Mouse (Mus musculus): ENCODE data around the gene Map3k6. TPM values are rescaled to one million over a fixed set of nuclear protein-coding genes. Genes with fewer than 3 reads are reported as not detected.

Gene Map3k6
- polyA plus RNA-seq, 1 experiment from 2014 or later, result 1.7 TPM

GRCm38 (mm10) chr4:133202254-133202653 is 38.4 kb upstream of the Map3k6 start:
- Histone ChIP-seq H3K4me1 (replicated peaks) (peaks cover 36% of the 10 kb centered on the region), H3K4me2 (no peak overlapping the region), H3K36me3 (peaks cover 2% of the 10 kb centered on the region; the same call in 1 of the 2 replicates), H3K9ac (no peak overlapping the region), H3K9me3 (replicated peaks) (no peaks in the 10 kb centered on the region), H3K4me3 (replicated peaks) (no peak overlapping the region), H3K27ac (no peak overlapping the region), H3K27me3 (no peaks in the 10 kb centered on the region; the same call in 1 of the 2 replicates)
- DNase-seq (no peak), ATAC-seq (ENCODE audit: low read depth) (no peak)
- WGBS (ENCODE audit: insufficient replicate concordance), result 74% methylated on average over 3 of the region's 3 CpGs

- 38% methylated on average over 3 of the region's 3 CpGs for WGBS (ENCODE audit: insufficient replicate concordance)
- Histone ChIP-seq H3K27me3 (peaks cover 10% of the 10 kb centered on the region; the same call in 1 of the 2 replicates), H3K4me3 (replicated peaks) (no peak overlapping the region), H3K4me1 (replicated peaks) (peaks cover 22% of the 10 kb centered on the region), H3K9ac (no peak overlapping the region), H3K9me3 (replicated peaks) (no peaks in the 10 kb centered on the region), H3K36me3 (no peaks in the 10 kb centered on the region), H3K4me2 (no peak overlapping the region), H3K27ac (no peak overlapping the region)
- ATAC-seq (ENCODE audit: low read depth) (no peak), DNase-seq (no peak)
These were observed 37.0 kb upstream of the Map3k6 start for GRCm38 (mm10) chr4:133203591-133203990.

GRCm38 (mm10) chr4:133204379-133204778 is 36.2 kb upstream of the Map3k6 start:
- H3K27me3 ChIP-seq, result peaks cover 18% of the 10 kb centered on the region
- no peak overlapping the region for H3K4me3 ChIP-seq (replicated peaks)
- H3K27ac ChIP-seq, result no peak overlapping the region
- no peak overlapping the region for H3K9ac ChIP-seq
- no peak for DNase-seq
- H3K4me1 ChIP-seq (replicated peaks), result peaks cover 18% of the 10 kb centered on the region
- no peaks in the 10 kb centered on the region for H3K36me3 ChIP-seq
- H3K4me2 ChIP-seq, result no peak overlapping the region
- H3K9me3 ChIP-seq (replicated peaks), result no peaks in the 10 kb centered on the region
- 53% methylated on average over 7 of the region's 7 CpGs for WGBS (ENCODE audit: insufficient replicate concordance)
- ATAC-seq (ENCODE audit: low read depth), result no peak

GRCm38 (mm10) chr4:133209366-133209765 is 31.3 kb upstream of the Map3k6 start:
- peak; percentile 41 for DNase-seq
- no peak overlapping the region for H3K4me2 ChIP-seq
- H3K9ac ChIP-seq, result no peak overlapping the region
- H3K4me1 ChIP-seq (replicated peaks), result peaks cover 20% of the 10 kb centered on the region
- WGBS (ENCODE audit: insufficient replicate concordance), result 2% methylated on average over 11 of the region's 11 CpGs
- H3K27me3 ChIP-seq, result peaks cover 65% of the 10 kb centered on the region
- ATAC-seq (ENCODE audit: low read depth), result no peak
- no peaks in the 10 kb centered on the region for H3K36me3 ChIP-seq
- no peak overlapping the region for H3K27ac ChIP-seq
- no peak overlapping the region for H3K4me3 ChIP-seq (replicated peaks)
- H3K9me3 ChIP-seq (replicated peaks), result no peaks in the 10 kb centered on the region

- Histone ChIP-seq H3K27ac (no peak overlapping the region), H3K36me3 (no peaks in the 10 kb centered on the region), H3K4me3 (replicated peaks) (no peak overlapping the region), H3K9me3 (replicated peaks) (no peaks in the 10 kb centered on the region), H3K9ac (no peak overlapping the region), H3K27me3 (peaks cover 72% of the 10 kb centered on the region), H3K4me1 (replicated peaks) (peaks cover 20% of the 10 kb centered on the region), H3K4me2 (no peak overlapping the region)
- WGBS (ENCODE audit: insufficient replicate concordance), result 84% methylated on average over 24 of the region's 24 CpGs
- ATAC-seq (ENCODE audit: low read depth), result no peak
- DNase-seq, result no peak
These were observed 30.4 kb upstream of the Map3k6 start for GRCm38 (mm10) chr4:133210023-133210787.

- H3K27me3 ChIP-seq, result peaks cover 78% of the 10 kb centered on the region
- H3K4me2 ChIP-seq, result no peak overlapping the region
- H3K4me1 ChIP-seq (replicated peaks), result peaks cover 20% of the 10 kb centered on the region
- no peak for DNase-seq
- H3K9ac ChIP-seq, result no peak overlapping the region
- no peak for ATAC-seq (ENCODE audit: low read depth)
- H3K4me3 ChIP-seq (replicated peaks), result no peak overlapping the region
- H3K9me3 ChIP-seq (replicated peaks), result no peaks in the 10 kb centered on the region
- H3K36me3 ChIP-seq, result no peaks in the 10 kb centered on the region
- 87% methylated on average over 19 of the region's 19 CpGs for WGBS (ENCODE audit: insufficient replicate concordance)
- no peak overlapping the region for H3K27ac ChIP-seq
These were observed 29.7 kb upstream of the Map3k6 start for GRCm38 (mm10) chr4:133210788-133211390.

DNA sequence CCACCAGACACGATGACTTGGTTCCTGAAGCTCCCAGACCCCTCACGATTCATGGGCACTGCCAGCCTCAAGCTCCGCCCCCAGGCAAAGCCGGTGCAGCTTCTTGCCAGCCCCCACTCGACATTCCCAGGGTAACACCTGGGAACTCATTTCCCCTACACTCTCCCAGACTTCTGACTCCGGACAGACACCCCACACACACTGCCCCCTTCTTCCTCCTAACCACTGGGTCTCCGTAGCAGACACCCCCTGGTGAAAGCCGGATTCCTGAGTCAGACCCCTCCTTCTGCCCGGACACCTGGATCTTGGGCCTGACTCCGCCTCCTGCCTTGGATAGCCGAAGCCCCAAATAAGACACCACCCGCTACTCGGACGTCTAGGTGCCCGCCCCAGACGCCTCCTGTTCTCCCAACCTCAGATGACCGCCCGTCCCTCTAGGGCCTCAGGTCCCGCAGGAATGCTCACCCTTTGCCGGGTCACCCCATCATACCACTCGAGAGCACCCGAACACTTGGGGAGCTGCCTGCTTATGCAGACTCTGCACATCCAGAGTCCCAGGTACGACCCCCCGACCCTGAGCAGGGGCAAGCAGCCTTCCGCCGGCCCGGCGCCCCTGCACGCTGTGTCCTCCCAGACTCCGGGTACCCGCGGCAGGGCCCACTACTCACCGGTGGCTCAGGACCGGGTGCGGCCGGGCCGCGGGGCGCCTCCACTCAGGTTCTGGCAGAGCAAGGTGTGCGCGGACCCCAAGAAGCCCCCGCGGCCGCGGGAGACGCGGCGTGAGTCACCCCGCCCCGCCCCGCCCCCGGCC is 28.7 kb upstream of the Map3k6 start, which contains the start of the genes Cd164l2 and Gpr3:
TSS of gene Cd164l2 (plus strand) at position 381 of the 811 bp plus-strand sequence.
TSS of gene Gpr3 (minus strand) at position 786 of the 811 bp plus-strand sequence.
- ATAC-seq (ENCODE audit: low read depth), result peak; percentile 11
- no peak within 1 kb of the TSS for H3K27ac ChIP-seq

GRCm38 (mm10) chr4:133212562-133213267 is 27.9 kb upstream of the Map3k6 start:
- Histone ChIP-seq H3K27ac (no peak overlapping the region), H3K9me3 (replicated peaks) (no peaks in the 10 kb centered on the region), H3K9ac (peak overlapping the region; percentile 54), H3K4me3 (replicated peaks) (peak overlapping the region; percentile 67), H3K4me1 (replicated peaks) (peaks cover 20% of the 10 kb centered on the region), H3K36me3 (no peaks in the 10 kb centered on the region), H3K4me2 (peak overlapping the region; percentile 92), H3K27me3 (peaks cover 76% of the 10 kb centered on the region)
- DNase-seq (peak; percentile 58), ATAC-seq (ENCODE audit: low read depth) (peak; percentile 81)
- 2% methylated on average over 44 of the region's 44 CpGs for WGBS (ENCODE audit: insufficient replicate concordance)

More for the DNA sequence above, 28.7 kb upstream of the Map3k6 start, which contains the start of the genes Cd164l2 and Gpr3:
- Histone ChIP-seq H3K9me3 (replicated peaks) (no peaks in the 10 kb centered on the region), H3K36me3 (no peaks in the 10 kb centered on the region), H3K9ac (peak within 1 kb of the TSS; percentile 54), H3K4me2 (peak within 1 kb of the TSS; percentile 92), H3K4me3 (replicated peaks) (peak within 1 kb of the TSS; percentile 67), H3K27me3 (peaks cover 78% of the 10 kb centered on the region), H3K4me1 (replicated peaks) (peaks cover 20% of the 10 kb centered on the region)
- no peak for DNase-seq
- WGBS (ENCODE audit: insufficient replicate concordance), result 5% methylated on average over 40 of the region's 52 CpGs

DNA sequence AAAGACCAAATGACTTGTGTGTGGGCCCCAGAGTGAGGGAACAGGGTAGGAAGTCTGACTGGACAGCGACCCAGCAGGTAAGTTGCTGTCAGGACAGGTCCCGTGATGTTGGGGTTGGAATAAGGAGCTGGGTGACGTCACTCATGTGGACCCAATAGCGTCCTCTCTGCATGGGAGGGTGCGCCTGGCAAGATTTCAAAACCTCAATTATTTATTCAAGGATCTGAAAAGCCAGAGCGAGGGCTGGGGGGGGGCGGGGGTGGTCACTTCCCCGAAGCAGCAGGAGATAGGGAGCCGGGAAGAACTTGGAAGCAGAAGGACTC is 27.4 kb upstream of the Map3k6 start:
- peaks cover 77% of the 10 kb centered on the region for H3K27me3 ChIP-seq
- H3K9ac ChIP-seq, result 0 out of 2 replicates have a peak overlapping the region, but pooled peaks have one; percentile 9
- H3K27ac ChIP-seq, result no peak overlapping the region
- H3K4me1 ChIP-seq (replicated peaks), result peaks cover 20% of the 10 kb centered on the region
- H3K4me3 ChIP-seq (replicated peaks), result peak overlapping the region; percentile 67; the same call in 1 of the 2 replicates
- ATAC-seq (ENCODE audit: low read depth) (no peak), DNase-seq (no peak)
- 5% methylated on average over 9 of the region's 9 CpGs for WGBS (ENCODE audit: insufficient replicate concordance)
- no peaks in the 10 kb centered on the region for H3K36me3 ChIP-seq
- H3K4me2 ChIP-seq, result peak overlapping the region; percentile 92
- no peaks in the 10 kb centered on the region for H3K9me3 ChIP-seq (replicated peaks)

- Histone ChIP-seq H3K27ac (no peak overlapping the region), H3K36me3 (no peaks in the 10 kb centered on the region), H3K4me3 (replicated peaks) (no peak overlapping the region), H3K4me2 (peak overlapping the region; percentile 92), H3K27me3 (peaks cover 77% of the 10 kb centered on the region), H3K9ac (no peak overlapping the region), H3K4me1 (replicated peaks) (peaks cover 22% of the 10 kb centered on the region), H3K9me3 (replicated peaks) (no peaks in the 10 kb centered on the region)
- DNase-seq (no peak), ATAC-seq (ENCODE audit: low read depth) (no peak)
- 23% methylated on average over 10 of the region's 10 CpGs for WGBS (ENCODE audit: insufficient replicate concordance)
These were observed 27.0 kb upstream of the Map3k6 start for GRCm38 (mm10) chr4:133213661-133214060.
